Mouse (Mus musculus): ENCODE data around the gene Clybl. TPM values are rescaled to one million over a fixed set of nuclear protein-coding genes. Genes with fewer than 3 reads are reported as not detected.

Gene Clybl
- polyA plus RNA-seq, 1 experiment from 2014 or later: 34.3 TPM

GRCm38 (mm10) chr14:122214126-122214525 lies 32.6 kb downstream of the Clybl start:
- no peak overlapping the region for H3K27ac ChIP-seq (ENCODE audit: low read depth, low read length)
- no peaks in the 10 kb centered on the region for H3K4me1 ChIP-seq (replicated peaks; ENCODE audit: control insufficient read depth, insufficient read depth, low read length)
- H3K27me3 ChIP-seq (ENCODE audit: control insufficient read depth, insufficient read depth, low read length): no peaks in the 10 kb centered on the region
- DNase-seq (ENCODE audit: low spot score): no peak
- 91% methylated on average over 6 of the region's 6 CpGs for WGBS
- no peak overlapping the region for H3K4me2 ChIP-seq (ENCODE audit: low read depth, low read length, severe bottlenecking)
- no peaks in the 10 kb centered on the region for H3K9me3 ChIP-seq (ENCODE audit: control insufficient read depth, low read length)
- no peak overlapping the region for H3K4me3 ChIP-seq (ENCODE audit: low read depth, low read length)
- ATAC-seq (replicated peaks; ENCODE audit: low FRiP score): no peak
- no peak overlapping the region for H3K9ac ChIP-seq (ENCODE audit: low read length)
- no peaks in the 10 kb centered on the region for H3K36me3 ChIP-seq (ENCODE audit: control insufficient read depth, insufficient read depth, low read length)

- H3K27me3 ChIP-seq (ENCODE audit: control insufficient read depth, insufficient read depth, low read length): no peaks in the 10 kb centered on the region
- H3K9me3 ChIP-seq (ENCODE audit: control insufficient read depth, low read length): no peaks in the 10 kb centered on the region
- no peak overlapping the region for H3K4me3 ChIP-seq (ENCODE audit: low read depth, low read length)
- H3K9ac ChIP-seq (ENCODE audit: low read length): no peak overlapping the region
- ATAC-seq (replicated peaks; ENCODE audit: low FRiP score): no peak
- no peaks in the 10 kb centered on the region for H3K36me3 ChIP-seq (ENCODE audit: control insufficient read depth, insufficient read depth, low read length)
- no peak overlapping the region for H3K27ac ChIP-seq (ENCODE audit: low read depth, low read length)
- WGBS: 95% methylated on average over 4 of the region's 4 CpGs
- no peak overlapping the region for H3K4me2 ChIP-seq (ENCODE audit: low read depth, low read length, severe bottlenecking)
- no peaks in the 10 kb centered on the region for H3K4me1 ChIP-seq (replicated peaks; ENCODE audit: control insufficient read depth, insufficient read depth, low read length)
- DNase-seq (ENCODE audit: low spot score): peak; percentile 5
These were observed 35.7 kb downstream of the Clybl start for GRCm38 (mm10) chr14:122217221-122217620.

- no peaks in the 10 kb centered on the region for H3K36me3 ChIP-seq (ENCODE audit: control insufficient read depth, insufficient read depth, low read length)
- H3K4me2 ChIP-seq (ENCODE audit: low read depth, low read length, severe bottlenecking): no peak overlapping the region
- H3K4me3 ChIP-seq (ENCODE audit: low read depth, low read length): no peak overlapping the region
- no peak overlapping the region for H3K9ac ChIP-seq (ENCODE audit: low read length)
- no peak for DNase-seq (ENCODE audit: low spot score)
- H3K27me3 ChIP-seq (ENCODE audit: control insufficient read depth, insufficient read depth, low read length): peaks cover 2% of the 10 kb centered on the region; the same call in 1 of the 2 replicates
- H3K4me1 ChIP-seq (replicated peaks; ENCODE audit: control insufficient read depth, insufficient read depth, low read length): peaks cover 20% of the 10 kb centered on the region; the same call in 1 of the 2 replicates
- 77% methylated on average over 10 of the region's 10 CpGs for WGBS
- no peak overlapping the region for H3K27ac ChIP-seq (ENCODE audit: low read depth, low read length)
- H3K9me3 ChIP-seq (ENCODE audit: control insufficient read depth, low read length): no peaks in the 10 kb centered on the region
- no peak for ATAC-seq (replicated peaks; ENCODE audit: low FRiP score)
These were observed 41.5 kb downstream of the Clybl start for GRCm38 (mm10) chr14:122222934-122223374.

GRCm38 (mm10) chr14:122223461-122224102 lies 42.1 kb downstream of the Clybl start:
- no peaks in the 10 kb centered on the region for H3K36me3 ChIP-seq (ENCODE audit: control insufficient read depth, insufficient read depth, low read length)
- H3K4me3 ChIP-seq (ENCODE audit: low read depth, low read length): no peak overlapping the region
- ATAC-seq (replicated peaks; ENCODE audit: low FRiP score): peak; percentile 84
- H3K9me3 ChIP-seq (ENCODE audit: control insufficient read depth, low read length): no peaks in the 10 kb centered on the region
- no peak overlapping the region for H3K4me2 ChIP-seq (ENCODE audit: low read depth, low read length, severe bottlenecking)
- no peak overlapping the region for H3K9ac ChIP-seq (ENCODE audit: low read length)
- H3K27ac ChIP-seq (ENCODE audit: low read depth, low read length): no peak overlapping the region
- WGBS: 24% methylated on average over 9 of the region's 9 CpGs
- DNase-seq (ENCODE audit: low spot score): peak; percentile 84
- H3K4me1 ChIP-seq (replicated peaks; ENCODE audit: control insufficient read depth, insufficient read depth, low read length): peaks cover 20% of the 10 kb centered on the region; the same call in 1 of the 2 replicates
- peaks cover 2% of the 10 kb centered on the region; the same call in 1 of the 2 replicates for H3K27me3 ChIP-seq (ENCODE audit: control insufficient read depth, insufficient read depth, low read length)

GRCm38 (mm10) chr14:122224103-122224494 lies 42.6 kb downstream of the Clybl start:
- 39% methylated on average over 6 of the region's 6 CpGs for whole genome bisulfite sequencing
- peaks cover 23% of the 10 kb centered on the region for H3K4me1 ChIP-seq (replicated peaks; ENCODE audit: control insufficient read depth, insufficient read depth, low read length)
- H3K4me2 ChIP-seq (ENCODE audit: low read depth, low read length, severe bottlenecking): no peak overlapping the region
- H3K27ac ChIP-seq (ENCODE audit: low read depth, low read length): no peak overlapping the region
- no peak overlapping the region for H3K4me3 ChIP-seq (ENCODE audit: low read depth, low read length)
- peaks cover 2% of the 10 kb centered on the region; the same call in 1 of the 2 replicates for H3K27me3 ChIP-seq (ENCODE audit: control insufficient read depth, insufficient read depth, low read length)
- H3K9ac ChIP-seq (ENCODE audit: low read length): no peak overlapping the region
- DNase-seq (ENCODE audit: low spot score): no peak
- ATAC-seq (replicated peaks; ENCODE audit: low FRiP score): no peak
- no peaks in the 10 kb centered on the region for H3K36me3 ChIP-seq (ENCODE audit: control insufficient read depth, insufficient read depth, low read length)
- no peaks in the 10 kb centered on the region for H3K9me3 ChIP-seq (ENCODE audit: control insufficient read depth, low read length)

GRCm38 (mm10) chr14:122224501-122224928 lies 43.0 kb downstream of the Clybl start:
- no peaks in the 10 kb centered on the region for H3K9me3 ChIP-seq (ENCODE audit: control insufficient read depth, low read length)
- peak overlapping the region; percentile 23; the same call in 1 of the 2 replicates for H3K9ac ChIP-seq (ENCODE audit: low read length)
- no peak overlapping the region for H3K27ac ChIP-seq (ENCODE audit: low read depth, low read length)
- H3K4me3 ChIP-seq (ENCODE audit: low read depth, low read length): no peak overlapping the region
- no peak for ATAC-seq (replicated peaks; ENCODE audit: low FRiP score)
- H3K27me3 ChIP-seq (ENCODE audit: control insufficient read depth, insufficient read depth, low read length): peaks cover 2% of the 10 kb centered on the region; the same call in 1 of the 2 replicates
- H3K4me1 ChIP-seq (replicated peaks; ENCODE audit: control insufficient read depth, insufficient read depth, low read length): peaks cover 25% of the 10 kb centered on the region
- no peak overlapping the region for H3K4me2 ChIP-seq (ENCODE audit: low read depth, low read length, severe bottlenecking)
- no peaks in the 10 kb centered on the region for H3K36me3 ChIP-seq (ENCODE audit: control insufficient read depth, insufficient read depth, low read length)
- 29% methylated on average over 8 of the region's 8 CpGs for WGBS
- DNase-seq (ENCODE audit: low spot score): no peak

- Histone ChIP-seq H3K4me1 (replicated peaks; ENCODE audit: control insufficient read depth, insufficient read depth, low read length) (peaks cover 25% of the 10 kb centered on the region), H3K27ac (ENCODE audit: low read depth, low read length) (no peak overlapping the region), H3K4me3 (ENCODE audit: low read depth, low read length) (no peak overlapping the region), H3K36me3 (ENCODE audit: control insufficient read depth, insufficient read depth, low read length) (no peaks in the 10 kb centered on the region), H3K27me3 (ENCODE audit: control insufficient read depth, insufficient read depth, low read length) (peaks cover 2% of the 10 kb centered on the region; the same call in 1 of the 2 replicates), H3K4me2 (ENCODE audit: low read depth, low read length, severe bottlenecking) (no peak overlapping the region), H3K9ac (ENCODE audit: low read length) (peak overlapping the region; percentile 17; the same call in 1 of the 2 replicates), H3K9me3 (ENCODE audit: control insufficient read depth, low read length) (no peaks in the 10 kb centered on the region)
- 7% methylated on average over 7 of the region's 7 CpGs for WGBS
- ATAC-seq (replicated peaks; ENCODE audit: low FRiP score) (no peak), DNase-seq (ENCODE audit: low spot score) (no peak)
These were observed 44.1 kb downstream of the Clybl start for GRCm38 (mm10) chr14:122225479-122226132.

- DNase-seq (ENCODE audit: low spot score): no peak
- peaks cover 25% of the 10 kb centered on the region for H3K4me1 ChIP-seq (replicated peaks; ENCODE audit: control insufficient read depth, insufficient read depth, low read length)
- H3K4me3 ChIP-seq (ENCODE audit: low read depth, low read length): no peak overlapping the region
- H3K27ac ChIP-seq (ENCODE audit: low read depth, low read length): no peak overlapping the region
- H3K27me3 ChIP-seq (ENCODE audit: control insufficient read depth, insufficient read depth, low read length): peaks cover 2% of the 10 kb centered on the region; the same call in 1 of the 2 replicates
- WGBS: 21% methylated on average over 2 of the region's 2 CpGs
- H3K36me3 ChIP-seq (ENCODE audit: control insufficient read depth, insufficient read depth, low read length): no peaks in the 10 kb centered on the region
- no peak for ATAC-seq (replicated peaks; ENCODE audit: low FRiP score)
- no peaks in the 10 kb centered on the region for H3K9me3 ChIP-seq (ENCODE audit: control insufficient read depth, low read length)
- no peak overlapping the region for H3K4me2 ChIP-seq (ENCODE audit: low read depth, low read length, severe bottlenecking)
- no peak overlapping the region for H3K9ac ChIP-seq (ENCODE audit: low read length)
These were observed 44.6 kb downstream of the Clybl start for GRCm38 (mm10) chr14:122226133-122226515.
